Mouse (Mus musculus) cerebellum, adult 2 months (tissue): Measurements from ENCODE around the gene Dusp18. TPM values are rescaled to one million over a fixed set of nuclear protein-coding genes. Genes with fewer than 3 reads are reported as not detected.

Experiments
- DNase-seq, 2 experiments: peaks; one replicate each; pipeline ENCODE4 v3.0.0; 2021
- H3K27ac ChIP-seq: fragments of 200-500 bp; 2 replicates; pipeline ENCODE4 v1.5.1; 2012; ENCODE audit warnings: low read length, control low read depth, inconsistent platforms; ENCODE audit not compliant: insufficient read depth
- H3K27me3 ChIP-seq: fragments of 200-500 bp; 2 replicates; pipeline ENCODE4 v1.6.1; 2012; ENCODE audit warnings: inconsistent platforms, mild to moderate bottlenecking, low read length, moderate library complexity; ENCODE audit not compliant: control insufficient read depth, insufficient read depth
- H3K4me1 ChIP-seq: fragments of 200-500 bp; 2 replicates; pipeline ENCODE4 v1.6.1; 2011; ENCODE audit warnings: low read length; ENCODE audit not compliant: control insufficient read depth, insufficient read depth
- H3K4me3 ChIP-seq: fragments of 200-500 bp; replicated peaks from 2 replicates; pipeline ENCODE3; 2011; ENCODE audit warnings: mild to moderate bottlenecking, low read depth, low read length, control low read depth; ENCODE audit not compliant: insufficient read depth
- CTCF ChIP-seq: fragments of 200-500 bp; IDR thresholded peaks from 2 replicates; pipeline ENCODE4 v1.5.1; 2011; ENCODE audit warnings: low read depth, mild to moderate bottlenecking, control low read depth, low read length, moderate library complexity, borderline replicate concordance; ENCODE audit not compliant: insufficient read depth
- POLR2A ChIP-seq: fragments of 200-500 bp; IDR thresholded peaks from 2 replicates; pipeline ENCODE4 v1.6.1; 2011; ENCODE audit warnings: low read length, control low read depth, borderline replicate concordance; ENCODE audit not compliant: insufficient read depth
- WGBS: fragments of 180-500 bp; shearing (Covaris S2); methylation state at CpG from one replicate; pipeline ENCODE4 v1.1.7; 2018; 5-methylcytosine and 5-hydroxymethylcytosine counted together
- polyA plus RNA-seq: library from polyadenylated mRNA; depleted of rRNA; stranded (reverse); fragments of >200 nt; gene quantifications from 2 replicates; pipeline ENCODE4 v1.2.3, GENCODE M21; 2012; rRNA removed

The Dusp18 gene
- polyA plus RNA-seq = 5.4 and 5.7 TPM in 2 replicates

GRCm38 (mm10) chr11:3894406-3895281 is at the start of gene Dusp18, which contains the start of gene 4921536K21Rik:
Gene Dusp18, plus strand, starts transcription at chr11:3895240.
Gene 4921536K21Rik, minus strand, starts transcription at chr11:3895098.
- WGBS = 15% methylated on average over 46 of the region's 46 CpGs
- Histone ChIP-seq H3K4me1 (peaks cover 5% of the 10 kb centered on the region), H3K27me3 (no peaks in the 10 kb centered on the region), H3K4me3 (peak within 1 kb of the TSS; percentile 37), H3K27ac (no peak within 1 kb of the TSS)
- TF ChIP-seq CTCF (no peak), POLR2A (no peak)
- peak; percentile 69 to 72 for DNase-seq

GRCm38 (mm10) chr11:3846351-3846750 is 48.7 kb upstream of the Dusp18 start:
- peak in 1 of 2 experiments; percentile 37 for DNase-seq
- Histone ChIP-seq H3K4me1 (peaks cover 63% of the 10 kb centered on the region), H3K27me3 (no peaks in the 10 kb centered on the region), H3K27ac (no peak overlapping the region), H3K4me3 (no peak overlapping the region)
- no peak for TF ChIP-seq POLR2A
- TF ChIP-seq CTCF = no peak
- 19% methylated on average over 2 of the region's 2 CpGs for WGBS

DNA sequence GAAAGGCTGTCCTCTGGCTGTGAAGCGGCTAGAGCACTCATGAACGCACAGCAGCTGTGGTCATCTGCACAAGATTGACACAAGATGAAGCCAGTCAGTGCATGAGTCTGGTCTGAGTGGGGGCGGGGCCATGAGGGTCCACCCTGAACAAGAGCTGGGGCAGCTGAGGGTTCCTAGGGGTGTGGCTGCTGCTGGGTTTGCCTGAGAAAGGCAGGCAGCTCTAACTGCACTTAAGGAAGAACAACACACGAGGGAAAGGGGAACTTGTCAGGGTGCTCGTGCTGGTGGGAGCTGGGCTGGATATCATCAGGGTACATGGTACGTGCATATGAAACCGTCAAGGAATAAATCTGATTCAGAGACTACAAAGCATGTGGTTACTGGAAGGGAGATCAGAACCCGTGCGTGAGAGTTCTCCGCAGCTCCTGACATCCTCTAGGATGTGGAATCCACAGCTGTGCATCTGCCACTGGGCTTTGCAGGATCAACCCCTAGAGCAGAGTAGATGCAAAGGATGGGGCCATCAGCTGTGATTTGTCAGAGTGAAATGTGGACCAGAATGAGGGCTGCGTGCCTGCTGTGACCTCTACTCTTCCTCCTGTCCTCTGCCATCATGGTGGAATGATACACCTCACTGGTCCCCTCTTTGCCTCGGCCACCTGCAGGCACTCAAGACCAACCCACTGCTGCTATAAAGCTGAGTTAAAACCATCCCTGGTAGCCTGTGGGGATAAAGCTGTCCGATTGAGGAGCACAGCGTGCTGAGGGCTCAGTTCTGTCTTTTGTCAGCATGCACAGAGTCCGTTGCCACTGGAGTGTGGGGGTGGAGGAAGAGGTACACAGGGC is 45.3 kb upstream of the Dusp18 start:
- WGBS = 61% methylated on average over 15 of the region's 15 CpGs
- H3K4me1 ChIP-seq = peaks cover 65% of the 10 kb centered on the region
- no peaks in the 10 kb centered on the region for H3K27me3 ChIP-seq
- DNase-seq = peak; percentile 45 to 54
- no peak overlapping the region for H3K4me3 ChIP-seq
- peak overlapping the region; percentile 85 for H3K27ac ChIP-seq
- TF ChIP-seq CTCF (no peak), POLR2A (no peak)

DNA sequence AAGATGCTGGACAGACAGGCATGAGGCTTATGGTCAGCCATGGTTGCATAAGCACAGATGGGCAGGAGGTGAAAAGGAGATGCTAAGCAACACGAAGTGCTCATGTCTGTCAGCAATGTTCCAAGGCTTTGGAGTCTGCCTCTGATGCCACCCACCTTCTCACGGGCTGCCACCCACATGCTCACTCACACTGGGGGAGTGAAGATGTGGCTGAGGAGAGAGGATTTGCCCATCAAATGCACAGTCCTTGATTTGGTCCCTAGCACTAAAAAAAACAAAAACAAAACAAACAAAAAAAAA is 44.8 kb upstream of the Dusp18 start:
- Histone ChIP-seq H3K4me1 (peaks cover 68% of the 10 kb centered on the region), H3K27ac (peak overlapping the region; percentile 85), H3K27me3 (no peaks in the 10 kb centered on the region), H3K4me3 (no peak overlapping the region)
- DNase-seq = no peak
- WGBS = 16% methylated on average over 2 of the region's 2 CpGs
- no peak for TF ChIP-seq CTCF
- no peak for TF ChIP-seq POLR2A

DNA sequence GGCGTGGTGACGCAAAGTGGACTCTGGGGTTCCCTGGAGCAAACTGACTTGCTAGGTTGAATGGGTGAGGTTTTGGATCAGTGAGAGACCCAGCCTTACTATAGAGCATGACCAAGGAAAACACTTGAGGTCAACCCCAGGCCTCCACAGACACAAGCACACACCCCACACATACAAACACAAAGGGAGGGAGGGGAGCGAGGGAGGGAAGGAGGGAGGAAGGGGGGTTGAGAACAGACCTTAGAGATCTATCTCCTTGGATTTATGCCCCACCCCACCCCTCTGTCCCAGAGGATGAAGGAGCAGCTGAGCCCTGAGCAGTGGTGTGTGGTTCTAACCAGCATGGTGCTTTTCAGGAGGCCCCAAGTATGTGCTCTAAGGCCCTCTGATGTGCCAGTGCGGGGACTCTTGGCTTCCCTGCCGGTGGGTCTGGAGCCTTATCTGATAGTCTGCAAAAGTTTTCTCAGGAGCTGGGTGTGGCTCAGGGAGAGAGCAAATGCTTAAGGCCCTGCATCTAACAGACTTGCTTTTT is 44.2 kb upstream of the Dusp18 start:
- H3K4me1 ChIP-seq = peaks cover 71% of the 10 kb centered on the region
- 67% methylated on average over 5 of the region's 5 CpGs for WGBS
- DNase-seq = peak in 1 of 2 experiments; percentile 27
- peak overlapping the region; percentile 11; the same call in 1 of the 2 replicates for H3K27ac ChIP-seq
- no peak for TF ChIP-seq CTCF
- TF ChIP-seq POLR2A = no peak
- H3K27me3 ChIP-seq = no peaks in the 10 kb centered on the region
- no peak overlapping the region for H3K4me3 ChIP-seq

GRCm38 (mm10) chr11:3851872-3852271 is 43.2 kb upstream of the Dusp18 start:
- TF ChIP-seq CTCF (no peak), POLR2A (no peak)
- H3K27ac ChIP-seq = 0 out of 2 replicates have a peak overlapping the region, but pooled peaks have one; percentile 49

GRCm38 (mm10) chr11:3853031-3853430 is 42.0 kb upstream of the Dusp18 start:
- peak; percentile 37 to 50 for DNase-seq
- WGBS = 27% methylated on average over 10 of the region's 10 CpGs
- Histone ChIP-seq H3K4me3 (no peak overlapping the region), H3K27ac (peak overlapping the region; percentile 88), H3K27me3 (no peaks in the 10 kb centered on the region), H3K4me1 (peaks cover 69% of the 10 kb centered on the region)
- no peak for TF ChIP-seq CTCF

More at GRCm38 (mm10) chr11:3851872-3852271, 43.2 kb upstream of the Dusp18 start:
- DNase-seq = peak in 1 of 2 experiments; percentile 17
- no peaks in the 10 kb centered on the region for H3K27me3 ChIP-seq
- no peak overlapping the region for H3K4me3 ChIP-seq
- WGBS = 59% methylated on average over 4 of the region's 4 CpGs
- peaks cover 76% of the 10 kb centered on the region for H3K4me1 ChIP-seq
